Mouse (Mus musculus) MEL (cell line): ENCODE data around the gene Il12rb1. TPM values are rescaled to one million over a fixed set of nuclear protein-coding genes. Genes with fewer than 3 reads are reported as not detected.
A peak's percentile ranks its signal among the peaks of the same experiment; 100 is the strongest.

Experiments
- DNase-seq: peaks from one replicate; pipeline ENCODE4 v3.0.0; 2011; ENCODE audit warnings: low read depth, low spot score
- H3K27ac ChIP-seq: 2 replicates; pipeline ENCODE4 v1.5.1; 2012; ENCODE audit warnings: low read depth, mild to moderate bottlenecking, control low read depth, low read length, moderate library complexity; ENCODE audit not compliant: control insufficient read depth
- H3K27me3 ChIP-seq, 2 experiments: fragments of 150-350 bp in 1 of 2; sonication (generic) in 1 of 2; 2 replicates each; pipeline ENCODE4 v1.6.1; 2012; ENCODE audit warnings: low read length in 2 of 2, mild to moderate bottlenecking in 2 of 2, improper control_type of control experiment in 1 of 2, moderate library complexity in 1 of 2; ENCODE audit not compliant: insufficient read depth in 2 of 2, control insufficient read depth in 1 of 2
- H3K36me3 ChIP-seq, 2 experiments: 2 replicates each; pipeline ENCODE4 v1.6.1; 2012 to 2014; ENCODE audit warnings: low read length in 2 of 2, improper control_type of control experiment in 1 of 2, inconsistent platforms in 1 of 2, mild to moderate bottlenecking in 1 of 2; ENCODE audit not compliant: insufficient read depth in 2 of 2, control insufficient read depth in 1 of 2
- H3K4me1 ChIP-seq, 2 experiments: fragments of 150-350 bp in 1 of 2; sonication (generic) in 1 of 2; 2 replicates each; pipeline ENCODE4 v1.6.1; 2012; ENCODE audit warnings: low read length in 2 of 2, improper control_type of control experiment in 1 of 2, mild to moderate bottlenecking in 1 of 2; ENCODE audit not compliant: insufficient read depth in 2 of 2, control insufficient read depth in 1 of 2
- H3K4me3 ChIP-seq, 2 experiments: fragments of 150-350 bp in 1 of 2; sonication (generic) in 1 of 2; 2 replicates each; pipeline ENCODE4 v1.5.1; 2012; ENCODE audit warnings: low read depth in 2 of 2, low read length in 2 of 2, mild to moderate bottlenecking in 2 of 2, moderate library complexity in 2 of 2, control low read depth in 1 of 2, improper control_type of control experiment in 1 of 2; ENCODE audit not compliant: control insufficient read depth in 1 of 2, insufficient read depth in 1 of 2
- H3K79me2 ChIP-seq: 2 replicates; pipeline ENCODE4 v1.6.1; 2012; ENCODE audit warnings: mild to moderate bottlenecking, low read length, moderate library complexity; ENCODE audit not compliant: control insufficient read depth, poor library complexity, insufficient read depth
- H3K9ac ChIP-seq: 2 replicates; pipeline ENCODE4 v1.6.1; 2012; ENCODE audit warnings: low read depth, mild to moderate bottlenecking, control low read depth, low read length, moderate library complexity; ENCODE audit not compliant: control insufficient read depth, poor library complexity, severe bottlenecking
- H3K9me3 ChIP-seq: fragments of 150-350 bp; sonication (generic); replicated peaks from 2 replicates; pipeline ENCODE4 v1.6.1; 2012; ENCODE audit warnings: mild to moderate bottlenecking, low read length, improper control_type of control experiment, moderate library complexity; ENCODE audit not compliant: insufficient read depth
- BHLHE40 ChIP-seq: IDR thresholded peaks from 2 replicates; pipeline ENCODE4 v1.6.1; 2012; ENCODE audit warnings: low read depth, mild to moderate bottlenecking, inconsistent platforms, low read length, improper control_type of control experiment, borderline replicate concordance
- CHD1 ChIP-seq: IDR thresholded peaks from 2 replicates; pipeline ENCODE4 v1.6.1; 2012; ENCODE audit warnings: low read depth, mild to moderate bottlenecking, inconsistent platforms, low read length, improper control_type of control experiment
- CHD2 ChIP-seq: IDR thresholded peaks from 2 replicates; pipeline ENCODE4 v1.6.1; 2011; ENCODE audit warnings: low read length, improper control_type of control experiment
- EP300 ChIP-seq, 2 experiments: IDR thresholded peaks; 2 replicates each; pipeline ENCODE4 v1.6.1; 2011; ENCODE audit warnings: improper control_type of control experiment in 2 of 2, low read length in 2 of 2, low read depth in 1 of 2, mild to moderate bottlenecking in 1 of 2
- ETS1 ChIP-seq: IDR thresholded peaks from 2 replicates; pipeline ENCODE4 v1.6.1; 2012; ENCODE audit warnings: low read depth, mild to moderate bottlenecking, inconsistent platforms, low read length, improper control_type of control experiment, moderate library complexity
- GABPA ChIP-seq: IDR thresholded peaks from 2 replicates; pipeline ENCODE4 v1.6.1; 2012; ENCODE audit warnings: low read depth, mild to moderate bottlenecking, inconsistent platforms, low read length, improper control_type of control experiment, moderate library complexity
- GATA1 ChIP-seq: IDR thresholded peaks from 2 replicates; pipeline ENCODE4 v1.6.1; 2011; ENCODE audit warnings: low read depth, low read length, improper control_type of control experiment
- HCFC1 ChIP-seq: IDR thresholded peaks from 2 replicates; pipeline ENCODE4 v1.6.1; 2012; ENCODE audit warnings: low read depth, mild to moderate bottlenecking, inconsistent platforms, low read length, improper control_type of control experiment, moderate library complexity
- JUND ChIP-seq: IDR thresholded peaks from 2 replicates; pipeline ENCODE4 v1.6.1; 2011; ENCODE audit warnings: low read depth, mild to moderate bottlenecking, improper control_type of control experiment, low read length
- KAT2A ChIP-seq: conservative IDR thresholded peaks from 2 replicates; pipeline ENCODE4 v1.6.1; 2012; ENCODE audit warnings: low read depth, low read length, improper control_type of control experiment, inconsistent platforms
- MAFK ChIP-seq: IDR thresholded peaks from 2 replicates; pipeline ENCODE4 v1.6.1; 2011; ENCODE audit warnings: low read depth, mild to moderate bottlenecking, low read length, improper control_type of control experiment, borderline replicate concordance
- MAX ChIP-seq: IDR thresholded peaks from 2 replicates; pipeline ENCODE4 v1.6.1; 2011; ENCODE audit warnings: low read length, improper control_type of control experiment
- MAZ ChIP-seq: IDR thresholded peaks from 2 replicates; pipeline ENCODE4 v1.6.1; 2012; ENCODE audit warnings: low read depth, mild to moderate bottlenecking, inconsistent platforms, low read length, improper control_type of control experiment
- MEF2A ChIP-seq: IDR thresholded peaks from 2 replicates; pipeline ENCODE4 v1.6.1; 2014; ENCODE audit warnings: low read depth, mild to moderate bottlenecking, inconsistent platforms, low read length, improper control_type of control experiment; ENCODE audit not compliant: poor library complexity, insufficient replicate concordance, severe bottlenecking; ENCODE audit errors: extremely low read depth
- MXI1 ChIP-seq: IDR thresholded peaks from 2 replicates; pipeline ENCODE4 v1.6.1; 2011; ENCODE audit warnings: mild to moderate bottlenecking, low read depth, low read length, improper control_type of control experiment
- MYC ChIP-seq: IDR thresholded peaks from 2 replicates; pipeline ENCODE4 v1.6.1; 2011; ENCODE audit warnings: low read depth, mild to moderate bottlenecking, low read length, improper control_type of control experiment, moderate library complexity
- NELFE ChIP-seq: IDR thresholded peaks from 2 replicates; pipeline ENCODE4 v1.6.1; 2011; ENCODE audit warnings: low read depth, low read length, improper control_type of control experiment
- NRF1 ChIP-seq: IDR thresholded peaks from 2 replicates; pipeline ENCODE4 v1.6.1; 2014; ENCODE audit warnings: low read depth, mild to moderate bottlenecking, inconsistent platforms, low read length, improper control_type of control experiment, moderate library complexity; ENCODE audit not compliant: poor library complexity, insufficient read depth, severe bottlenecking
- POLR2A ChIP-seq, 2 experiments: IDR thresholded peaks; 2 replicates each; pipeline ENCODE4 v1.6.1; 2011 to 2012; ENCODE audit warnings: low read length in 2 of 2, mild to moderate bottlenecking in 2 of 2, control low read depth in 1 of 2, improper control_type of control experiment in 1 of 2, low read depth in 1 of 2, moderate library complexity in 1 of 2; ENCODE audit not compliant: control insufficient read depth in 1 of 2, insufficient read depth in 1 of 2, poor library complexity in 1 of 2
- POLR2AphosphoS2 ChIP-seq: IDR thresholded peaks from 2 replicates; pipeline ENCODE4 v1.6.1; 2011; ENCODE audit warnings: low read length, improper control_type of control experiment
- POLR2AphosphoS5 ChIP-seq: IDR thresholded peaks from 2 replicates; pipeline ENCODE4 v1.6.1; 2012; ENCODE audit warnings: low read depth, borderline replicate concordance, mild to moderate bottlenecking, inconsistent platforms, low read length, moderate library complexity, mixed read lengths
- RAD21 ChIP-seq: IDR thresholded peaks from 2 replicates; pipeline ENCODE4 v1.6.1; 2011; ENCODE audit warnings: mild to moderate bottlenecking, low read depth, low read length, improper control_type of control experiment
- RCOR1 ChIP-seq: IDR thresholded peaks from 2 replicates; pipeline ENCODE4 v1.6.1; 2012; ENCODE audit warnings: low read depth, mild to moderate bottlenecking, inconsistent platforms, low read length, improper control_type of control experiment
- SIN3A ChIP-seq: IDR thresholded peaks from 2 replicates; pipeline ENCODE4 v1.6.1; 2012; ENCODE audit warnings: low read length, improper control_type of control experiment, inconsistent platforms
- SMC3 ChIP-seq: IDR thresholded peaks from 2 replicates; pipeline ENCODE4 v1.6.1; 2011; ENCODE audit warnings: low read depth, low read length, improper control_type of control experiment
- TAL1 ChIP-seq: IDR thresholded peaks from 2 replicates; pipeline ENCODE4 v1.6.1; 2012; ENCODE audit warnings: mild to moderate bottlenecking, inconsistent platforms, low read length, moderate library complexity, mixed read lengths
- TBP ChIP-seq: IDR thresholded peaks from 2 replicates; pipeline ENCODE4 v1.8.0; 2011; ENCODE audit warnings: low read depth, low read length, improper control_type of control experiment
- TCF12 ChIP-seq: IDR thresholded peaks from 2 replicates; pipeline ENCODE4 v1.6.1; 2014; ENCODE audit warnings: low read depth, mild to moderate bottlenecking, inconsistent platforms, low read length, improper control_type of control experiment, moderate library complexity
- USF1 ChIP-seq: IDR thresholded peaks from 2 replicates; pipeline ENCODE4 v1.6.1; 2014; ENCODE audit warnings: low read depth, mild to moderate bottlenecking, inconsistent platforms, low read length, improper control_type of control experiment, moderate library complexity
- USF2 ChIP-seq, 2 experiments: IDR thresholded peaks; 2 replicates each; pipeline ENCODE4 v1.6.1; 2011 to 2012; ENCODE audit warnings: improper control_type of control experiment in 2 of 2, low read length in 2 of 2, borderline replicate concordance in 1 of 2, inconsistent platforms in 1 of 2, low read depth in 1 of 2, mild to moderate bottlenecking in 1 of 2; ENCODE audit not compliant: insufficient read depth in 1 of 2
- ZC3H11A ChIP-seq: IDR thresholded peaks from 2 replicates; pipeline ENCODE4 v1.6.1; 2012; ENCODE audit warnings: low read depth, mild to moderate bottlenecking, inconsistent platforms, low read length, improper control_type of control experiment
- ZKSCAN1 ChIP-seq: IDR thresholded peaks from 2 replicates; pipeline ENCODE4 v1.6.1; 2012; ENCODE audit warnings: low read depth, mild to moderate bottlenecking, inconsistent platforms, low read length, improper control_type of control experiment, moderate library complexity
- ZMIZ1 ChIP-seq: IDR thresholded peaks from 2 replicates; pipeline ENCODE4 v1.6.1; 2012; ENCODE audit warnings: low read depth, mild to moderate bottlenecking, inconsistent platforms, low read length, improper control_type of control experiment, moderate library complexity
- ZNF384 ChIP-seq: IDR thresholded peaks from 2 replicates; pipeline ENCODE4 v1.6.1; 2012; ENCODE audit warnings: low read depth, mild to moderate bottlenecking, inconsistent platforms, low read length, improper control_type of control experiment
- polyA plus RNA-seq, 2 experiments: library from polyadenylated mRNA; stranded (reverse) in 1 of 2; unstranded in 1 of 2; fragments of >175 nt in 1 of 2; fragments of >200 nt in 1 of 2; gene quantifications; 2 replicates each; pipeline versions ENCODE4 v1.2.1 to v1.2.4; 2012; ENCODE audit warnings: low replicate concordance in 2 of 2, low read depth in 1 of 2; ENCODE audit not compliant: insufficient read length in 2 of 2, insufficient read depth in 1 of 2, missing spikeins in 1 of 2
- total RNA-seq: library from RNA; depleted of rRNA; stranded (reverse); fragments of 300-350 nt; gene quantifications from 2 replicates; pipeline ENCODE4 v1.2.3, GENCODE M21; 2012

Gene Il12rb1
- total and polyA plus RNA-seq, 3 experiments, result 1.2 to 2.2 TPM; not detected in 1

GRCm38 (mm10) chr8:70776496-70777444 lies 31.5 kb upstream of the Il12rb1 start, which contains the start of gene Pik3r2:
TSS of gene Pik3r2 (minus strand) at chr8:70776713.
- Histone ChIP-seq H3K27me3 (no peaks in the 10 kb centered on the region), H3K27ac (peak within 1 kb of the TSS; percentile 91), H3K36me3 (peaks cover 0 to 5% of the 10 kb centered on the region in 2 experiments; a peak in 2 of 4 replicates), H3K4me1 (peaks cover 0 to 19% of the 10 kb centered on the region in 2 experiments; a peak in 2 of 4 replicates), H3K9ac (peak within 1 kb of the TSS; percentile 81), H3K9me3 (no peaks in the 10 kb centered on the region), H3K4me3 (peak within 1 kb of the TSS; percentile 67 to 77), H3K79me2 (peaks cover 15% of the 10 kb centered on the region)
- peak; percentile 97 for DNase-seq
- TF ChIP-seq TCF12 (peak; percentile 33; the same call in 1 of the 2 replicates), MXI1 (peak; percentile 94), EP300 (IDR thresholded peaks at IDR 0.05; ENCODE audit: low read depth in 1 of 2, low read length in 2 of 2) (no peak), MAZ (no peak; the same call in 1 of the 2 replicates), ZMIZ1 (peak; percentile 72), MAFK (no peak), USF2 (IDR thresholded peaks at IDR 0.05; ENCODE audit: borderline replicate concordance in 1 of 2, insufficient read depth in 1 of 2, low read depth in 1 of 2, low read length in 2 of 2) (no peak), MYC (peak; percentile 74), NRF1 (peak; percentile 28; the same call in 1 of the 2 replicates), KAT2A (peak; percentile 72), SIN3A (peak; percentile 100), GABPA (no peak; the same call in 1 of the 2 replicates), NELFE (peak; percentile 76), RCOR1 (peak; percentile 69; the same call in 1 of the 2 replicates), BHLHE40 (no peak), ETS1 (peak; percentile 85), ZNF384 (no peak), USF1 (peak; percentile 65), POLR2A (IDR thresholded peaks at IDR 0.05; ENCODE audit: control insufficient read depth in 1 of 2, insufficient read depth in 1 of 2, low read depth in 1 of 2, low read length in 2 of 2, poor library complexity in 1 of 2) (peak; percentile 34 to 86), TBP (peak; percentile 73), POLR2AphosphoS2 (peak; percentile 46; the same call in 1 of the 2 replicates), ZC3H11A (no peak), POLR2AphosphoS5 (no peak), CHD2 (peak; percentile 98), TAL1 (no peak), MEF2A (0 out of 2 replicates have a peak, but pooled peaks have one; percentile 8), ZKSCAN1 (no peak), GATA1 (peak; percentile 94), HCFC1 (peak; percentile 91), MAX (peak; percentile 74), JUND (no peak), CHD1 (no peak), SMC3 (no peak), RAD21 (no peak)
